Mouse (Mus musculus) heart, embryonic 14.5 days (tissue): Measurements from ENCODE around the gene Camta1. TPM values are rescaled to one million over a fixed set of nuclear protein-coding genes. Genes with fewer than 3 reads are reported as not detected.

Experiments used
- ATAC-seq: fragments of 200-750 bp; cut with Nextera tagmentation; 2 replicates; pipeline ENCODE4 v1.8.0; 2017; ENCODE audit warnings: low read depth, moderate TSS enrichment; ENCODE audit not compliant: insufficient number of reproducible peaks, insufficient read depth, low FRiP score
- H3K27ac ChIP-seq, 2 experiments: fragments of 200-500 bp in 1 of 2; fragments of 300-500 bp in 1 of 2; sonication (generic) in 1 of 2; replicated peaks in 1 of 2; 2 replicates each; pipeline ENCODE4 v1.5.1; 2012 to 2014; ENCODE audit warnings: low read depth in 2 of 2, low read length in 2 of 2, control low read depth in 1 of 2, mild to moderate bottlenecking in 1 of 2, mixed read lengths in 1 of 2; ENCODE audit not compliant: control insufficient read depth in 1 of 2, insufficient read depth in 1 of 2
- H3K27me3 ChIP-seq: fragments of 300-500 bp; sonication (generic); 2 replicates; pipeline ENCODE4 v1.6.1; 2014; ENCODE audit warnings: mild to moderate bottlenecking, low read length, control low read depth; ENCODE audit not compliant: control insufficient read depth, insufficient read depth
- H3K36me3 ChIP-seq: fragments of 300-500 bp; sonication (generic); 2 replicates; pipeline ENCODE4 v1.6.1; 2014; ENCODE audit warnings: mild to moderate bottlenecking, control low read depth, low read length, mixed read lengths; ENCODE audit not compliant: control insufficient read depth, insufficient read depth
- H3K4me1 ChIP-seq, 2 experiments: fragments of 200-500 bp in 1 of 2; fragments of 300-500 bp in 1 of 2; sonication (generic) in 1 of 2; 2 replicates each; pipeline ENCODE4 v1.6.1; 2012 to 2014; ENCODE audit warnings: low read length in 2 of 2, control low read depth in 1 of 2, mixed read lengths in 1 of 2; ENCODE audit not compliant: control insufficient read depth in 2 of 2, insufficient read depth in 2 of 2
- H3K4me2 ChIP-seq: fragments of 300-500 bp; sonication (generic); 2 replicates; pipeline ENCODE4 v1.6.1; 2014; ENCODE audit warnings: mild to moderate bottlenecking, low read length
- H3K4me3 ChIP-seq, 2 experiments: fragments of 200-500 bp in 1 of 2; fragments of 300-500 bp in 1 of 2; sonication (generic) in 1 of 2; 2 replicates each; pipeline ENCODE4 v1.5.1; 2012 to 2014; ENCODE audit warnings: low read length in 2 of 2, mild to moderate bottlenecking in 2 of 2, control low read depth in 1 of 2, low read depth in 1 of 2, moderate library complexity in 1 of 2; ENCODE audit not compliant: control insufficient read depth in 1 of 2, insufficient read depth in 1 of 2
- H3K9ac ChIP-seq: fragments of 300-500 bp; sonication (generic); 2 replicates; pipeline ENCODE4 v1.6.1; 2014; ENCODE audit warnings: mild to moderate bottlenecking, low read length
- H3K9me3 ChIP-seq: fragments of 300-500 bp; sonication (generic); 2 replicates; pipeline ENCODE4 v1.6.1; 2016; ENCODE audit warnings: low read length, control low read depth; ENCODE audit not compliant: control insufficient read depth
- WGBS: fragments of 180-500 bp; shearing (Covaris S2); extraction: QIAGEN DNeasy Blood & Tissue Kit; methylation state at CpG from one replicate; pipeline ENCODE4 v1.1.7; 2014; 5-methylcytosine and 5-hydroxymethylcytosine counted together
- polyA plus RNA-seq: library from polyadenylated mRNA; unstranded; fragments of >200 nt; fragmentation: Nextera tagmentation; extraction: Ambion mirVana; gene quantifications from 2 replicates; pipeline ENCODE4 v1.2.1, GENCODE M21; 2014

The Camta1 gene
- polyA plus RNA-seq, 1 experiment from 2014 or later = 150 TPM

GRCm38 (mm10) chr4:151059566-151059965 is 802.1 kb downstream of the Camta1 start:
- no peak for ATAC-seq
- H3K4me1 ChIP-seq = peaks cover 0 to 12% of the 10 kb centered on the region in 2 experiments; a peak in 2 of 4 replicates
- no peaks in the 10 kb centered on the region for H3K27me3 ChIP-seq
- H3K4me3 ChIP-seq = no peak overlapping the region
- peaks cover 49% of the 10 kb centered on the region for H3K36me3 ChIP-seq
- WGBS = 98% methylated on average over 4 of the region's 4 CpGs
- no peaks in the 10 kb centered on the region for H3K9me3 ChIP-seq
- H3K4me2 ChIP-seq = no peak overlapping the region
- no peak overlapping the region for H3K27ac ChIP-seq
- no peak overlapping the region for H3K9ac ChIP-seq

GRCm38 (mm10) chr4:151058634-151059033 is 803.0 kb downstream of the Camta1 start:
- peak overlapping the region; percentile 61 to 87; a peak in 3 of 4 replicates for H3K27ac ChIP-seq
- peak overlapping the region in 1 of 2 experiments; percentile 67; a peak in 2 of 4 replicates for H3K4me3 ChIP-seq
- peaks cover 0 to 12% of the 10 kb centered on the region in 2 experiments; a peak in 2 of 4 replicates for H3K4me1 ChIP-seq
- no peaks in the 10 kb centered on the region for H3K9me3 ChIP-seq
- H3K9ac ChIP-seq = peak overlapping the region; percentile 72
- H3K4me2 ChIP-seq = peak overlapping the region; percentile 69
- peaks cover 49% of the 10 kb centered on the region for H3K36me3 ChIP-seq
- no peaks in the 10 kb centered on the region for H3K27me3 ChIP-seq
- 82% methylated on average over 4 of the region's 4 CpGs for WGBS
- ATAC-seq = no peak

GRCm38 (mm10) chr4:151057347-151058321 is 804.0 kb downstream of the Camta1 start, which contains the start of gene Vamp3:
Gene Vamp3, minus strand, starts transcription at chr4:151057963.
- under 1% methylated on average over 111 of the region's 114 CpGs for WGBS
- peak within 1 kb of the TSS; percentile 67 to 81 for H3K4me3 ChIP-seq
- H3K4me2 ChIP-seq = peak within 1 kb of the TSS; percentile 82
- H3K9me3 ChIP-seq = no peaks in the 10 kb centered on the region
- peak within 1 kb of the TSS; percentile 82 for H3K9ac ChIP-seq
- ATAC-seq = peak; percentile 99
- H3K27ac ChIP-seq = peak within 1 kb of the TSS; percentile 87 to 93
- H3K4me1 ChIP-seq = peaks cover 0 to 12% of the 10 kb centered on the region in 2 experiments; a peak in 2 of 4 replicates
- no peaks in the 10 kb centered on the region for H3K27me3 ChIP-seq
- peaks cover 46% of the 10 kb centered on the region for H3K36me3 ChIP-seq

- Histone ChIP-seq H3K4me3 (no peak overlapping the region), H3K4me1 (no peaks in the 10 kb centered on the region), H3K27me3 (no peaks in the 10 kb centered on the region), H3K36me3 (peaks cover 87% of the 10 kb centered on the region), H3K9ac (no peak overlapping the region), H3K9me3 (no peaks in the 10 kb centered on the region), H3K27ac (no peak overlapping the region), H3K4me2 (no peak overlapping the region)
- ATAC-seq = no peak
- WGBS = 92% methylated on average over 1 of the region's 1 CpGs
Observed at GRCm38 (mm10) chr4:151051162-151051561, 810.5 kb downstream of the Camta1 start.

GRCm38 (mm10) chr4:151046524-151046923 is 815.2 kb downstream of the Camta1 start:
- no peak for ATAC-seq
- H3K4me2 ChIP-seq = no peak overlapping the region
- peaks cover 5 to 17% of the 10 kb centered on the region in 2 experiments for H3K4me1 ChIP-seq
- no peak overlapping the region for H3K4me3 ChIP-seq
- WGBS = 72% methylated on average over 3 of the region's 3 CpGs
- H3K27ac ChIP-seq = no peak overlapping the region
- no peak overlapping the region for H3K9ac ChIP-seq
- no peaks in the 10 kb centered on the region for H3K27me3 ChIP-seq
- H3K36me3 ChIP-seq = peaks cover 49% of the 10 kb centered on the region
- no peaks in the 10 kb centered on the region for H3K9me3 ChIP-seq

- Histone ChIP-seq H3K9ac (peak overlapping the region; percentile 53; the same call in 1 of the 2 replicates), H3K27me3 (no peaks in the 10 kb centered on the region), H3K27ac (no peak overlapping the region), H3K4me2 (peak overlapping the region; percentile 93), H3K36me3 (peaks cover 38% of the 10 kb centered on the region), H3K4me3 (peak overlapping the region; percentile 55 to 58), H3K9me3 (no peaks in the 10 kb centered on the region), H3K4me1 (peaks cover 7 to 21% of the 10 kb centered on the region in 2 experiments)
- WGBS = 4% methylated on average over 21 of the region's 21 CpGs
- no peak for ATAC-seq
Observed at GRCm38 (mm10) chr4:151044944-151045570, 816.6 kb downstream of the Camta1 start.
